Mouse (Mus musculus): ENCODE measurements around the gene Lcmt1. TPM values are rescaled to one million over a fixed set of nuclear protein-coding genes. Genes with fewer than 3 reads are reported as not detected.

The Lcmt1 gene
- polyA plus RNA-seq, 1 experiment from 2014 or later = 71.6 TPM

DNA sequence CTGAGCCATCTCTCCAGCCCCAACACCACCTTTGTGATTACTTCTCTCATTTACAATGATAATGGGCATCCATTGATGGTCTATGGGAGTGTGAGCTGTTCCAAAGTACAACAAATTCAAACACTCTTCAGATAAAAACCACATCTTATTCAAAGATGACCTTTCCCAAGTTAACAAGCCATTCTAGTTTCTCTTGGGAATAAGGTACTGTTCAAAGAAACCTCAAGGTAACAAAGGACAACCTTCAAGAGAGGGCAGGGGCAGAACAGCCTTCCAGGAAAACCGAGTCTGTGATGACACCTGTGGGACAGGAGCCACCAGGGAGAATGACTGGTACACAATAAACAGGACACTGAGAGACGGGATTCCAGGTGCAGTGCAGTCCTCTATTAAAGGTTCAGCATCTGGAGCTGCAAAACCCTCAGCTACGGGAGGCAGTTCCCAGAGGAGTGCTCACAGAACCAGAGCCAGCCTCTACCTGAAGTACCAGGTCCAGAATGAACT, 24.5 kb upstream of the Lcmt1 start:
- H3K4me1 ChIP-seq = peaks cover 9% of the 10 kb centered on the region
- H3K4me3 ChIP-seq = no peak overlapping the region
- 80% methylated on average over 3 of the region's 3 CpGs for WGBS
- H3K9ac ChIP-seq = no peak overlapping the region
- H3K27me3 ChIP-seq (replicated peaks) = no peaks in the 10 kb centered on the region
- H3K36me3 ChIP-seq = no peaks in the 10 kb centered on the region
- ATAC-seq (ENCODE audit: low FRiP score, low read depth) = no peak
- H3K4me2 ChIP-seq (replicated peaks) = no peak overlapping the region
- H3K27ac ChIP-seq = no peak overlapping the region
- H3K9me3 ChIP-seq = no peaks in the 10 kb centered on the region

DNA sequence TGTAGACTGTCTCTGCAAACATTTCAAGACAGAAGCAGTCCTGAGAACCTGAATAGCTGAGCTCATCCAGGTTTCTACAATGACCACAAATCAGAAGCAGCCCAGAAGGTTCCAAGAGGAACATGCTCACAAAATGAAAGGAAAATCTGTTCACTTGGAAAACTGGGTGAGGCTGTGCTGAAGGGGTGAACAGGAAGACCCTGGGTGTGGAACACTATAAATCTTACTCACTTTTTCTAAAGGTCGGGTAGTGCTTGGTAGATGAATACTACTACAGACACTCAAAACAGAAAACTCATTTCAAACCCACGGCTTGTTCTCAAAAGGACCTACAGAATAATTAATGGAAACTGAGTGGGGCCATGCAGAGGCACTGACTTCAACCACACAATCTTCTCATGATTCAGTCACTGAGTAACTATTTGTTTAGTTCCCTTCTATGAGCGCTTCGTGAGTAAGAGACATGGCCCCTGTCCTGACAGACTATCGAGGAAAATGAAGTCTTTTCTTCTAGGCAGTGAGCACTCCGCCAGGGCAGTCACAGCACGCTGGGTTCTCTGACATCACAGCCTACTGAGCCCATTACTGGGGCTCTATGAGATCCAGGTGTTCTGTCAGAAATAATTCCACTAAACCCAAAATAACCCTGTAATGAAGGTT, 22.8 kb upstream of the Lcmt1 start:
- Histone ChIP-seq H3K9me3 (no peaks in the 10 kb centered on the region), H3K27ac (no peak overlapping the region), H3K4me2 (replicated peaks) (no peak overlapping the region), H3K36me3 (no peaks in the 10 kb centered on the region), H3K4me1 (peaks cover 9% of the 10 kb centered on the region), H3K27me3 (replicated peaks) (no peaks in the 10 kb centered on the region), H3K9ac (no peak overlapping the region), H3K4me3 (no peak overlapping the region)
- ATAC-seq (ENCODE audit: low FRiP score, low read depth) = no peak
- 74% methylated on average over 7 of the region's 7 CpGs for WGBS

DNA sequence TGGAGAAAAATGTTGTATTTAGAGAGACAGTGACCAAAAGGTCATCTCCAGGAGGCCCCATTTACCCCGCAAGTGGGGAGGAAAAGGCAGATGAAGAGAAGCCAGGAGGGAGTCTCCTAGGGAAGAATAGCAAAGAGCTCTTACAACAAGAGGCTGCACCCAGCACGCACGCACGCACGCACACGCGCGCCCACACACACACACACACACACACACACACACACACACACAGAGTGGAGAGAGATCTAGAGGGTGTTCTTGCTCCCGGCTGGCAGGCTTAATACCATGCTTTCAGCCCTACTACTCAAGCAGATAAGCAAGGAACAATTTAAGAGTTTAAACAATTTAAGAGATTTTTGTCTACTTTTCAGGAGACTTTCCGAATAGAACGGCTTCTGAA, 19.8 kb upstream of the Lcmt1 start:
- Histone ChIP-seq H3K4me3 (no peak overlapping the region), H3K4me2 (replicated peaks) (no peak overlapping the region), H3K36me3 (no peaks in the 10 kb centered on the region), H3K27ac (no peak overlapping the region), H3K27me3 (replicated peaks) (no peaks in the 10 kb centered on the region), H3K9ac (no peak overlapping the region), H3K9me3 (no peaks in the 10 kb centered on the region), H3K4me1 (peaks cover 3% of the 10 kb centered on the region; the same call in 1 of the 2 replicates)
- WGBS = 73% methylated on average over 11 of the region's 11 CpGs
- ATAC-seq (ENCODE audit: low FRiP score, low read depth) = no peak

DNA sequence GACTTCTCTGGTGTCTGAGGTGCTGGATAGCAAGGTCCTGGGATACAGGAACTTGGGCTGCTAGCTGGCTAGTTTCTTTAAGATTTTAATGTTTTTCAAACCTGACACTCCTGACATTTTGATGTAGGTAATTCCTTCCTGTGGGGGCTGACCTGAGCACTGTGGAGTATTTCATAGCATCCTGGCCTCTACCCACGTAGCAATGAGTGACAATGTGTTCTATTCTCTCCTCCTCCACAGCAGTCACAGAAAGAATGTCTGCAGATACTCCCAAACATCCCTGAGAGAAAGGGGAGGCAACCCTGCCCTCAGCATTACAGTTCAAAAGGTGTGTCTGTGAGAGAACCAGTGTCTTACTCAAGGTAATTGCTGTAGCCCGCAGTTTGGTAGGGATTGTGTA, 19.3 kb upstream of the Lcmt1 start:
- H3K36me3 ChIP-seq = no peaks in the 10 kb centered on the region
- H3K4me2 ChIP-seq (replicated peaks) = no peak overlapping the region
- no peaks in the 10 kb centered on the region for H3K9me3 ChIP-seq
- no peak overlapping the region for H3K9ac ChIP-seq
- 78% methylated on average over 2 of the region's 2 CpGs for WGBS
- H3K4me3 ChIP-seq = no peak overlapping the region
- H3K27me3 ChIP-seq (replicated peaks) = no peaks in the 10 kb centered on the region
- peaks cover 3% of the 10 kb centered on the region; the same call in 1 of the 2 replicates for H3K4me1 ChIP-seq
- no peak overlapping the region for H3K27ac ChIP-seq
- no peak for ATAC-seq (ENCODE audit: low FRiP score, low read depth)

DNA sequence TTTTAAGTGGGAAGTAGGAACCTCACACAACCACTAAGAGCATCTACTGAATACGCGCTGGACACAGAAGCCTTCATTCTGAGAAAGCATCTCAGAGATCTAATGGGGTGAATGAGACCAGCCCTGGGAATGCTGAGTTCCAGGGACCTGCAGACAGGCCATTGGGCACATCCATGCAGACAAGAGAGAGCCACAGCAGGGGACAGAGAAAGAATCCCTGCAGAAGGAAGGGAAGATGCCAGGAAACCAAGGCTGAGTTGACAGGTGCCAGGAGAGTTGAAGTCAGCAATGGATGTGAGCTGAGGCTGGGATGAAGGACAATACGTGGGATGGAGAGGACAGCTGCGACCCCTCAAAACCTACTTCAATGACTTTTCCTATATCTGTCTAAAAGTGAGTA, 16.5 kb upstream of the Lcmt1 start:
- Histone ChIP-seq H3K4me2 (replicated peaks) (no peak overlapping the region), H3K27ac (no peak overlapping the region), H3K9me3 (no peaks in the 10 kb centered on the region), H3K4me1 (0 out of 2 replicates have a peak, but pooled peaks cover 3% of the 10 kb centered on the region), H3K4me3 (no peak overlapping the region), H3K36me3 (no peaks in the 10 kb centered on the region), H3K27me3 (replicated peaks) (no peaks in the 10 kb centered on the region), H3K9ac (no peak overlapping the region)
- ATAC-seq (ENCODE audit: low FRiP score, low read depth) = no peak
- 99% methylated on average over 4 of the region's 4 CpGs for WGBS

DNA sequence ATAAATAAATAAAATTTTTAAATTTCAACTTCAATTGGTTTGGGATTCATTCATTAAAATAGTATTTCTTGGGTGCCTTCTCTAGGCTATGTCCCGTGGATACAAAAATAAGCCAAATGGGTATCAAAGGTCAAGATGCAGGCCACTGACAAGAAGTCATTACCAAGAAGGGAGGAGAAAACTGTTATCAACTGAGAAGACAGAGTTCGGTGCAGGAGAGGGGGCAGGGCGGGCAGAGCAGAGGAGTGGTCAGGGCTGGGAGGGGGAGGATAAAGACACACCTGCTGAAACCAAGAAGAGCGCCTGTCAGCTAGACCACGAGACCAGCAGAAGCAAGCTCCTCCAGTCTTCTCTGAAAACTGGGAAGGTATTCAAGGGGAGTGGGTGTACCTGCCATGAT, 15.7 kb upstream of the Lcmt1 start:
- H3K9me3 ChIP-seq = no peaks in the 10 kb centered on the region
- 89% methylated on average over 5 of the region's 5 CpGs for WGBS
- 0 out of 2 replicates have a peak, but pooled peaks cover 3% of the 10 kb centered on the region for H3K4me1 ChIP-seq
- H3K4me3 ChIP-seq = no peak overlapping the region
- H3K27ac ChIP-seq = no peak overlapping the region
- no peaks in the 10 kb centered on the region for H3K27me3 ChIP-seq (replicated peaks)
- no peak overlapping the region for H3K4me2 ChIP-seq (replicated peaks)
- no peaks in the 10 kb centered on the region for H3K36me3 ChIP-seq
- ATAC-seq (ENCODE audit: low FRiP score, low read depth) = no peak
- H3K9ac ChIP-seq = no peak overlapping the region

DNA sequence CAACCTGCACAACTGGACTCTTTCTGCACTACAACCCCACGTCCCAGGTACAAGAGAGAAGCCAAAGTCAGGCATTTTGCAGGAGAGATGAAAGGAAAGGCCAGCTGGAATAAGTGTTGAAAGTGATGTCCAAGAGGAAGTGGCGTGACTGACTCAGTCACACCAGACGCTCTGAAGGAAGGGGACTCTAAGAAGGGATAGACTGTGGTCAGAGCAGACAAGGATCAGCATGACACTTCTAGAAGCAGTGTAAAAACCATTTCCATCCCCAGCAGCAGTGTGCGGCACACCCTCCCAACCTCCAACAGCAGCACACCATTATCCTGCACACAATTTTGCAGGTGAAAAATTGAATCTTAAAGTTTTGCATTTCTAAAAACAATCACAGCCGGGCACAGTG, 15.2 kb upstream of the Lcmt1 start:
- no peak overlapping the region for H3K4me3 ChIP-seq
- H3K9ac ChIP-seq = no peak overlapping the region
- ATAC-seq (ENCODE audit: low FRiP score, low read depth) = no peak
- no peak overlapping the region for H3K4me2 ChIP-seq (replicated peaks)
- H3K4me1 ChIP-seq = peaks cover 3% of the 10 kb centered on the region; the same call in 1 of the 2 replicates
- H3K27ac ChIP-seq = no peak overlapping the region
- no peaks in the 10 kb centered on the region for H3K9me3 ChIP-seq
- no peaks in the 10 kb centered on the region for H3K27me3 ChIP-seq (replicated peaks)
- 90% methylated on average over 5 of the region's 5 CpGs for WGBS
- no peaks in the 10 kb centered on the region for H3K36me3 ChIP-seq

DNA sequence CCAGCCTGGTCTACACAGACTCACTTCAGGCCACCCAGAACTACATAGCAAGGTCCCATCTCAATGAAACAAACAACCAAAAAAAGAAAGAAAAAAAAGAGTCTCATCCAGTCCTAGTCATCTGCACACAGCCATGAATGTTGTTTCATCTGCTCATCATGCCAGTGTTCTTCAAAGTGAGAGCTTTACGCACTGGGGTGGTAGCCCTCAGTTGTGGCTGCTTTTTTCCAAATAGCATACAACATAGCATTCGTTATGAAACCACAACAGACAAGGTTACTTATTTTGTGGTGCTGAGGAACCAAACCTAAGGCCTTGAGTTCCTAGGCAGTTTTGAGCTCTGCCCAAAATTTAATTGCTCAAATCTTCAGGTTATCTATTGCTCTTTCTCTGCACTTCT, 14.7 kb upstream of the Lcmt1 start:
- peaks cover under 1% of the 10 kb centered on the region; the same call in 1 of the 2 replicates for H3K4me1 ChIP-seq
- H3K27me3 ChIP-seq (replicated peaks) = no peaks in the 10 kb centered on the region
- no peak overlapping the region for H3K4me3 ChIP-seq
- no peaks in the 10 kb centered on the region for H3K9me3 ChIP-seq
- ATAC-seq (ENCODE audit: low FRiP score, low read depth) = no peak
- H3K4me2 ChIP-seq (replicated peaks) = no peak overlapping the region
- H3K36me3 ChIP-seq = no peaks in the 10 kb centered on the region
- 94% methylated on average over 2 of the region's 2 CpGs for WGBS
- no peak overlapping the region for H3K27ac ChIP-seq
- no peak overlapping the region for H3K9ac ChIP-seq

DNA sequence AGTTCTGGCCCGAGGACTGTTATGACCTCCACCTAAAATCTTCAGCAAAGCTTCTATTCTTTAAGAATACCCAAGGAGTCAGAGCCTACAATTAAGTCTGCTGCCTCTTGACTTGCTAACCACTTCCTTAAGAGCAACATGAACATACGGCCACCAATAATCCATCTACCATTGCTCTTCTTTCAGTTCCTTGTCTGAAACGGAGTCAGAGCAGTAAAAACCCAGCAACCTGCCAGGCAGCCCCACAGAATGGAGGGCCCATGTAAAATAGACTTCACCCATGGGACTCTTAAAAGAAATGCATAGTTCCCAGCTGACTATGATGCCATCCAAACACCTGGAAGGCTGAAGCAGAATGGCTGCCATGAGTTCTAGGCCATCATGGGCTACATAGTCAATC, 13.4 kb upstream of the Lcmt1 start:
- H3K27me3 ChIP-seq (replicated peaks) = no peaks in the 10 kb centered on the region
- H3K4me1 ChIP-seq = no peaks in the 10 kb centered on the region; the same call in 1 of the 2 replicates
- no peak overlapping the region for H3K4me3 ChIP-seq
- no peak for ATAC-seq (ENCODE audit: low FRiP score, low read depth)
- H3K9ac ChIP-seq = no peak overlapping the region
- 84% methylated on average over 3 of the region's 3 CpGs for WGBS
- H3K27ac ChIP-seq = no peak overlapping the region
- no peaks in the 10 kb centered on the region for H3K9me3 ChIP-seq
- no peak overlapping the region for H3K4me2 ChIP-seq (replicated peaks)
- no peaks in the 10 kb centered on the region for H3K36me3 ChIP-seq

DNA sequence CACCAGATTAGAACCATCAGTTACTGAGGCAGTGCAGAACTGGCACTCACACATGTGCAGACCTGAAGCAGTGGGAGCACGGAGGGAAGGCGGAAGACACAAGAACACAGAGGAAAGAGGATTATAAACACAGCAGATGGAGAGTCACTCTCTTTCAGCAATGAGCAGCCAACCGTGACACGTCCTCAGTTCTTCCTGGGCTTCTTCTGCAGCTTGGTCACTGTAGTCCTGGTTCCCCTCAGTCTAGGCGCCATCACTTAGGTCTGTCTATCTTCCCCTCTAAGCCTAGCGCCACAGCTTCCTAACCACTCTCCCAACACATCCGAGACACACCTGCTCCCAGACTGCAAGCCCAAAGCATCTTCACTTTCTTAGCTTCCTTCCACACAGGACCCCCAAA, 10.5 kb upstream of the Lcmt1 start:
- H3K4me3 ChIP-seq = no peak overlapping the region
- no peaks in the 10 kb centered on the region for H3K27me3 ChIP-seq (replicated peaks)
- WGBS = 46% methylated on average over 7 of the region's 7 CpGs
- no peaks in the 10 kb centered on the region for H3K9me3 ChIP-seq
- H3K4me2 ChIP-seq (replicated peaks) = no peak overlapping the region
- ATAC-seq (ENCODE audit: low FRiP score, low read depth) = no peak
- no peak overlapping the region for H3K9ac ChIP-seq
- H3K4me1 ChIP-seq = no peaks in the 10 kb centered on the region; the same call in 1 of the 2 replicates
- no peaks in the 10 kb centered on the region for H3K36me3 ChIP-seq
- no peak overlapping the region for H3K27ac ChIP-seq

DNA sequence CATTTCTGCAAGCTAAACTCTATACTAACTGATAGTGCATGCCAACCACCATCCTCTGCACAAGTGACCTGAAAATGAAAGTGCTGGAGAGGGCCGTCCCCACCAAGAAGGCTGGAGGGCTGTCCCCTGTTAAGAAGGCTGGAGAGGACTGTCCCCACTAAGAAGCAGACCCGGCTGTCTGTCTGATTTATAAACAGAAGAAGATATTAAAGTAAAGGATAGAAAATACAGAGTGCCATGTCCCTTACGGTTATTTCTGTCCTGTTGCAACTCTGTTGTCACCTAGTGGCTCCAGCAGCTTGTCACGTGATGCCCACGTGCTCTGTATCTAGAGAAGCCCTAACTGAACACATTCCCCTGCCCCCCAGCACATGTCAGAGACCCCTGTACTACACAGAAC, 9.4 kb upstream of the Lcmt1 start:
- Histone ChIP-seq H3K4me2 (replicated peaks) (no peak overlapping the region), H3K9ac (no peak overlapping the region), H3K36me3 (no peaks in the 10 kb centered on the region), H3K4me1 (no peaks in the 10 kb centered on the region; the same call in 1 of the 2 replicates), H3K9me3 (no peaks in the 10 kb centered on the region), H3K27me3 (replicated peaks) (no peaks in the 10 kb centered on the region), H3K27ac (no peak overlapping the region), H3K4me3 (no peak overlapping the region)
- 84% methylated on average over 5 of the region's 5 CpGs for WGBS
- ATAC-seq (ENCODE audit: low FRiP score, low read depth) = no peak

DNA sequence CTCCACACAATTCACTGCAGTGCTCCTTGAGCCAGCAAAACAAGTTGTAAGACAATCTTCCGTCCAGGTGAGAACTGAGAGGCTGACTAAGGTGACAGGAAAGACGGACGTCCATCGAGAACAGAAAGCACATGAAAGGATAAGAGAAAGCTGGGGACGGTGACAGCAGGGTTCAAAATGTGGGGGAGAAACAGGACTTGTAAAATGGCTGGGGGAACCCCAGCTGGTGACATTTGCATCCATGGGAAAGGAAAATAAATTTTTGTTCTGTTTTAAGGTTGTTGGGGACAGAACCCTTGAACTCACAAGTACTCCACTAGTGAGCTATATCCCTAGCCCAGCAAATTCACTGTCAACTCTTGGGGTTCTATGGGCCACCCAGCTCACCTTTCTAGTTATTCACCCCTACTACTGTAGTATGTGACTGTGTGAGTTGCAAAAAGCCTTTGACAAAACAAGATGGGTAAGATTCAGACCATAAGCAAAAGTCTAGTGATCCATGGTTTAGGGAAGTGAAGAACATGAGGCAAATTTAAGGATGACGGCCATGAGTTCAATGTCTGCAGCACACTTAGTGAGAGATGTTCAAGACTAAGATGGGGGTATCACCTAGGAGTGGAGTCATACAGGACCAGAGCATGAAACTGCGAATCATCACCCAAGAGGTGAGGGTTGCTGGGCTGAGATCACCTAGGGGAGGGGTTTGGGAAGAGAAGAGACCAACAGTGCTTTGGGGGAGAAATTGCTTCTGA, 8.2 kb upstream of the Lcmt1 start:
- Histone ChIP-seq H3K4me1 (no peaks in the 10 kb centered on the region; the same call in 1 of the 2 replicates), H3K4me3 (no peak overlapping the region), H3K27me3 (replicated peaks) (no peaks in the 10 kb centered on the region), H3K27ac (no peak overlapping the region), H3K9ac (no peak overlapping the region), H3K36me3 (no peaks in the 10 kb centered on the region), H3K9me3 (no peaks in the 10 kb centered on the region), H3K4me2 (replicated peaks) (no peak overlapping the region)
- ATAC-seq (ENCODE audit: low FRiP score, low read depth) = no peak
- WGBS = 90% methylated on average over 7 of the region's 7 CpGs
